Mouse (Mus musculus): Measurements from ENCODE around the gene Aldh1a1. TPM values are rescaled to one million over a fixed set of nuclear protein-coding genes. Genes with fewer than 3 reads are reported as not detected.

Aldh1a1 gene
- polyA plus RNA-seq, 1 experiment from 2014 or later, result 2.8 TPM

DNA sequence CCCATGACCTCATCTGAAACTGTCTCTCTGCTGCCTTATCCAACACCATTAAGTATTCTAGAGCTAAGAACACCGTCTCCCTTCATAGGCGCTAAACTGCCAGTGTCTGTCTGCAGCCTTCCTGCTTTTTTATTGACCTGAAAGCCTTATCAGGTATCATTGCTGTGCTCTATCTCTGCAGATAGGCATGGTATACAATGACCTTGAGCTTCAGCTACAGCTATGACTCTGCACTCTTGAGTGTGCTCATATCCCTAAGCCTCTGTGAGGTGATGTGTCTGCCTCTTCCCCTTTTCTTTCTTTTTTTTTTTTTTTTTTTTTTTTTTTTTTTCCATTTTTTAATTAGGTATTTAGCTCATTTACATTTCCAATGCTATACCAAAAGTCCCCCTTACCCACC is 74.5 kb downstream of the Aldh1a1 start:
- Histone ChIP-seq H3K36me3 (ENCODE audit: control insufficient read depth, insufficient read depth, low read length) (no peaks in the 10 kb centered on the region), H3K27me3 (ENCODE audit: control insufficient read depth, insufficient read depth, low read length) (no peaks in the 10 kb centered on the region), H3K27ac (replicated peaks in 1 of 2; ENCODE audit: control insufficient read depth in 1 of 2, insufficient read depth in 1 of 2, low read depth in 2 of 2, low read length in 2 of 2) (no peak overlapping the region), H3K4me1 (ENCODE audit: control insufficient read depth in 2 of 2, insufficient read depth in 2 of 2, low read length in 2 of 2) (no peaks in the 10 kb centered on the region), H3K9me3 (ENCODE audit: control insufficient read depth, low read length) (no peaks in the 10 kb centered on the region), H3K9ac (ENCODE audit: low read length) (no peak overlapping the region), H3K4me2 (ENCODE audit: low read length) (no peak overlapping the region), H3K4me3 (ENCODE audit: control insufficient read depth in 1 of 2, insufficient read depth in 1 of 2, low read depth in 1 of 2, low read length in 2 of 2) (no peak overlapping the region)
- 76% methylated on average over 2 of the region's 2 CpGs for WGBS
- ATAC-seq (ENCODE audit: insufficient number of reproducible peaks, insufficient read depth, low FRiP score, low read depth), result no peak

GRCm38 (mm10) chr19:20576984-20577383 is 84.5 kb downstream of the Aldh1a1 start:
- H3K9ac ChIP-seq (ENCODE audit: low read length), result no peak overlapping the region
- no peak overlapping the region for H3K27ac ChIP-seq (replicated peaks in 1 of 2; ENCODE audit: control insufficient read depth in 1 of 2, insufficient read depth in 1 of 2, low read depth in 2 of 2, low read length in 2 of 2)
- H3K4me2 ChIP-seq (ENCODE audit: low read length), result no peak overlapping the region
- H3K4me3 ChIP-seq (ENCODE audit: control insufficient read depth in 1 of 2, insufficient read depth in 1 of 2, low read depth in 1 of 2, low read length in 2 of 2), result no peak overlapping the region
- 53% methylated on average over 3 of the region's 3 CpGs for WGBS
- H3K27me3 ChIP-seq (ENCODE audit: control insufficient read depth, insufficient read depth, low read length), result no peaks in the 10 kb centered on the region
- no peak for ATAC-seq (ENCODE audit: insufficient number of reproducible peaks, insufficient read depth, low FRiP score, low read depth)
- no peaks in the 10 kb centered on the region for H3K36me3 ChIP-seq (ENCODE audit: control insufficient read depth, insufficient read depth, low read length)
- no peaks in the 10 kb centered on the region for H3K9me3 ChIP-seq (ENCODE audit: control insufficient read depth, low read length)
- no peaks in the 10 kb centered on the region; a peak in 1 of 4 replicates for H3K4me1 ChIP-seq (ENCODE audit: control insufficient read depth in 2 of 2, insufficient read depth in 2 of 2, low read length in 2 of 2)

GRCm38 (mm10) chr19:20577429-20577828 is 84.9 kb downstream of the Aldh1a1 start:
- 72% methylated on average over 5 of the region's 5 CpGs for WGBS
- Histone ChIP-seq H3K27me3 (ENCODE audit: control insufficient read depth, insufficient read depth, low read length) (no peaks in the 10 kb centered on the region), H3K36me3 (ENCODE audit: control insufficient read depth, insufficient read depth, low read length) (no peaks in the 10 kb centered on the region), H3K4me2 (ENCODE audit: low read length) (no peak overlapping the region), H3K4me1 (ENCODE audit: control insufficient read depth in 2 of 2, insufficient read depth in 2 of 2, low read length in 2 of 2) (no peaks in the 10 kb centered on the region; a peak in 1 of 4 replicates), H3K9me3 (ENCODE audit: control insufficient read depth, low read length) (no peaks in the 10 kb centered on the region), H3K27ac (replicated peaks in 1 of 2; ENCODE audit: control insufficient read depth in 1 of 2, insufficient read depth in 1 of 2, low read depth in 2 of 2, low read length in 2 of 2) (no peak overlapping the region), H3K4me3 (ENCODE audit: control insufficient read depth in 1 of 2, insufficient read depth in 1 of 2, low read depth in 1 of 2, low read length in 2 of 2) (no peak overlapping the region), H3K9ac (ENCODE audit: low read length) (no peak overlapping the region)
- no peak for ATAC-seq (ENCODE audit: insufficient number of reproducible peaks, insufficient read depth, low FRiP score, low read depth)

- Histone ChIP-seq H3K36me3 (ENCODE audit: control insufficient read depth, insufficient read depth, low read length) (no peaks in the 10 kb centered on the region), H3K9ac (ENCODE audit: low read length) (no peak overlapping the region), H3K27me3 (ENCODE audit: control insufficient read depth, insufficient read depth, low read length) (no peaks in the 10 kb centered on the region), H3K4me3 (ENCODE audit: control insufficient read depth in 1 of 2, insufficient read depth in 1 of 2, low read depth in 1 of 2, low read length in 2 of 2) (no peak overlapping the region), H3K4me2 (ENCODE audit: low read length) (no peak overlapping the region), H3K4me1 (ENCODE audit: control insufficient read depth in 2 of 2, insufficient read depth in 2 of 2, low read length in 2 of 2) (peaks cover 0 to 4% of the 10 kb centered on the region in 2 experiments; a peak in 1 of 4 replicates), H3K27ac (replicated peaks in 1 of 2; ENCODE audit: control insufficient read depth in 1 of 2, insufficient read depth in 1 of 2, low read depth in 2 of 2, low read length in 2 of 2) (no peak overlapping the region), H3K9me3 (ENCODE audit: control insufficient read depth, low read length) (no peaks in the 10 kb centered on the region)
- ATAC-seq (ENCODE audit: insufficient number of reproducible peaks, insufficient read depth, low FRiP score, low read depth), result no peak
These were observed 107.4 kb downstream of the Aldh1a1 start for GRCm38 (mm10) chr19:20599951-20600350.

- H3K27me3 ChIP-seq (ENCODE audit: control insufficient read depth, insufficient read depth, low read length), result no peaks in the 10 kb centered on the region
- H3K27ac ChIP-seq (replicated peaks in 1 of 2; ENCODE audit: control insufficient read depth in 1 of 2, insufficient read depth in 1 of 2, low read depth in 2 of 2, low read length in 2 of 2), result no peak overlapping the region
- H3K9me3 ChIP-seq (ENCODE audit: control insufficient read depth, low read length), result no peaks in the 10 kb centered on the region
- peaks cover 0 to 4% of the 10 kb centered on the region in 2 experiments; a peak in 1 of 4 replicates for H3K4me1 ChIP-seq (ENCODE audit: control insufficient read depth in 2 of 2, insufficient read depth in 2 of 2, low read length in 2 of 2)
- H3K4me2 ChIP-seq (ENCODE audit: low read length), result peak overlapping the region; percentile 55
- WGBS, result 45% methylated on average over 3 of the region's 3 CpGs
- no peaks in the 10 kb centered on the region for H3K36me3 ChIP-seq (ENCODE audit: control insufficient read depth, insufficient read depth, low read length)
- peak overlapping the region in 1 of 2 experiments; percentile 10; a peak in 1 of 4 replicates for H3K4me3 ChIP-seq (ENCODE audit: control insufficient read depth in 1 of 2, insufficient read depth in 1 of 2, low read depth in 1 of 2, low read length in 2 of 2)
- no peak for ATAC-seq (ENCODE audit: insufficient number of reproducible peaks, insufficient read depth, low FRiP score, low read depth)
- H3K9ac ChIP-seq (ENCODE audit: low read length), result no peak overlapping the region
These were observed 109.2 kb downstream of the Aldh1a1 start for GRCm38 (mm10) chr19:20601739-20602138.

GRCm38 (mm10) chr19:20603212-20603611 is 110.7 kb downstream of the Aldh1a1 start:
- WGBS, result 54% methylated on average over 1 of the region's 1 CpGs
- no peak overlapping the region for H3K9ac ChIP-seq (ENCODE audit: low read length)
- no peak overlapping the region for H3K27ac ChIP-seq (replicated peaks in 1 of 2; ENCODE audit: control insufficient read depth in 1 of 2, insufficient read depth in 1 of 2, low read depth in 2 of 2, low read length in 2 of 2)
- no peak for ATAC-seq (ENCODE audit: insufficient number of reproducible peaks, insufficient read depth, low FRiP score, low read depth)
- no peaks in the 10 kb centered on the region for H3K27me3 ChIP-seq (ENCODE audit: control insufficient read depth, insufficient read depth, low read length)
- H3K9me3 ChIP-seq (ENCODE audit: control insufficient read depth, low read length), result no peaks in the 10 kb centered on the region
- H3K36me3 ChIP-seq (ENCODE audit: control insufficient read depth, insufficient read depth, low read length), result no peaks in the 10 kb centered on the region
- no peak overlapping the region for H3K4me3 ChIP-seq (ENCODE audit: control insufficient read depth in 1 of 2, insufficient read depth in 1 of 2, low read depth in 1 of 2, low read length in 2 of 2)
- H3K4me1 ChIP-seq (ENCODE audit: control insufficient read depth in 2 of 2, insufficient read depth in 2 of 2, low read length in 2 of 2), result peaks cover 0 to 4% of the 10 kb centered on the region in 2 experiments; a peak in 1 of 4 replicates
- H3K4me2 ChIP-seq (ENCODE audit: low read length), result no peak overlapping the region

GRCm38 (mm10) chr19:20603866-20604265 is 111.4 kb downstream of the Aldh1a1 start:
- H3K36me3 ChIP-seq (ENCODE audit: control insufficient read depth, insufficient read depth, low read length), result no peaks in the 10 kb centered on the region
- peaks cover 0 to 4% of the 10 kb centered on the region in 2 experiments; a peak in 1 of 4 replicates for H3K4me1 ChIP-seq (ENCODE audit: control insufficient read depth in 2 of 2, insufficient read depth in 2 of 2, low read length in 2 of 2)
- H3K9ac ChIP-seq (ENCODE audit: low read length), result no peak overlapping the region
- no peak for ATAC-seq (ENCODE audit: insufficient number of reproducible peaks, insufficient read depth, low FRiP score, low read depth)
- 90% methylated on average over 2 of the region's 2 CpGs for WGBS
- no peak overlapping the region for H3K4me2 ChIP-seq (ENCODE audit: low read length)
- H3K27ac ChIP-seq (replicated peaks in 1 of 2; ENCODE audit: control insufficient read depth in 1 of 2, insufficient read depth in 1 of 2, low read depth in 2 of 2, low read length in 2 of 2), result no peak overlapping the region
- H3K4me3 ChIP-seq (ENCODE audit: control insufficient read depth in 1 of 2, insufficient read depth in 1 of 2, low read depth in 1 of 2, low read length in 2 of 2), result no peak overlapping the region
- H3K27me3 ChIP-seq (ENCODE audit: control insufficient read depth, insufficient read depth, low read length), result no peaks in the 10 kb centered on the region
- H3K9me3 ChIP-seq (ENCODE audit: control insufficient read depth, low read length), result no peaks in the 10 kb centered on the region

DNA sequence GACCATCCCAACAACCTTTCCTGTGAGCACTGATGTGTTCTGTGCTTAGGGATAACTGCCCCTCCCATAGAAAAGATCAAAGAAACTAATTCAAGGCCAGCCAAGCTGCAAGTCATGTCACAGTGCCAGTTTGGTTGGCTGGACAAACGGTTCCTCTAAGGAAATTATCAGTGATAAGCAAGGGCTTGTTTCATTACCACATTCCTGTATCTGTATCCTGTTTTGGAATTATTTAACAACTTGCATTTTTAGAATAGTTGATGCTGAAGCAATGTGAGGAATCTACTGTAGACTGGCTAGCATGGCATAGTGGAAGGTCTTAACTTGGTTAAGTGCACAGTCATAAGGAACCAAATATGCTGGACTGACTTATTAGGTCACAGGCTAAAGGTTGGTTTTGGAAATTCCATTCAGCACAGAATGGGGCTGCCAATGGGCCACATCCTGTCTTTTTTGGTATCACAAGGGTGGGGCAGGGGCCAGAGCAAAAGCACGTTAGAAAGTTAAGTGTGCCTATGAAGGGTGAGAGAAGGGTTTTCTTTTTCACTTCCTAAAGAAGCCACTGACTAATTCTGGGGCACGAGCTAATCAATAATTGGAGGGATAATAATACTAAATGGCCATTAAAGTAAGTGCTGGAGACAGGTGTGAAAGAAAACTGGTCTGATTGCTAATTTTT is 121.9 kb downstream of the Aldh1a1 start:
- Histone ChIP-seq H3K27me3 (ENCODE audit: control insufficient read depth, insufficient read depth, low read length) (no peaks in the 10 kb centered on the region), H3K27ac (replicated peaks in 1 of 2; ENCODE audit: control insufficient read depth in 1 of 2, insufficient read depth in 1 of 2, low read depth in 2 of 2, low read length in 2 of 2) (no peak overlapping the region), H3K4me2 (ENCODE audit: low read length) (no peak overlapping the region), H3K4me3 (ENCODE audit: control insufficient read depth in 1 of 2, insufficient read depth in 1 of 2, low read depth in 1 of 2, low read length in 2 of 2) (no peak overlapping the region), H3K9me3 (ENCODE audit: control insufficient read depth, low read length) (no peaks in the 10 kb centered on the region), H3K9ac (ENCODE audit: low read length) (no peak overlapping the region), H3K36me3 (ENCODE audit: control insufficient read depth, insufficient read depth, low read length) (no peaks in the 10 kb centered on the region), H3K4me1 (ENCODE audit: control insufficient read depth in 2 of 2, insufficient read depth in 2 of 2, low read length in 2 of 2) (no peaks in the 10 kb centered on the region)
- no peak for ATAC-seq (ENCODE audit: insufficient number of reproducible peaks, insufficient read depth, low FRiP score, low read depth)
- WGBS, result 39% methylated on average over 3 of the region's 3 CpGs

Data from heart, embryonic 14.5 days (tissue).